Mouse (Mus musculus): ENCODE results near the gene Nt5dc2. TPM values are rescaled to one million over a fixed set of nuclear protein-coding genes. Genes with fewer than 3 reads are reported as not detected.

The Nt5dc2 gene
- total RNA-seq, 2 experiments from 2014 or later: 14.2 to 14.5 TPM

DNA sequence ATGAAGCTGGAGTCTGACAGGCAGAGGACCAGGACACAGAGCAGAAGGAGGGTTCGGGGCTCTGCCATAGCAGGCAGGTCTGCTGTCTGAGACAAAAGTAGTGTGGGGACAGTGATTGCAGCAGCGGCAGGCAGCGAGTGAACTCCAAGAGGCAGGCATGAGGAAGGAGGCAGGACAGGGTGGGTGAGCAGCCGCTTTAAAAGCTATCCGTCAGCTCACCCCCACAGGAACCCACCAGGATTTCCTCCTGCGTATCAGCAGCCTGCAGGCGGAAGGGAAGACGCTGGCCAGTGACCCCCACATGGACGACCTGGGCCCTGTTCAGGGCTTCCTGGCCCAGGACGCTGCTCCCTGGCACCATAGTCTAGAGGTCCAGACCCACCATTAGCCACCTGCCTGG, 37.6 kb downstream of the Nt5dc2 start, which contains the start of gene Stab1:
Stab1 (minus strand) TSS at position 217 of the 400 bp plus-strand sequence.
- DNase-seq: no peak

DNA sequence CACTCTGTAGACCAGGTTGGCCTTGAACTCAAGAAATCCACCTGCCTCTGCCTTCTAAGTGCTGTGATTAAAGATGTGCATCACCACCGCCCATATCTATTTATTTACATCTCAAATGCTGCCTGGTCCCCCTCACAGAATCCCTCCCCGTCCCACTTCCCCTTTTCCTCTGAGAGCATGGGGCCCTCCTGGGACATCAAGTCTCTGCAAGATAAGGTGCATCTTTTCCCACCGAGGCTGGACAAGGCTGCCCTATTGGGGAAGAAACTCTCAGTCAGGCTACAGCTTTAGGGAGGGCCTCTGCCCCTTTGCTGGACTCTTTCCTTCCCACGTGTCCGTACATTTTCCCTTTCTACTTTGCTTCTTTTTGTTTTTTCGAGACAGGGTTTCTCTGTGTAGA, 38.7 kb downstream of the Nt5dc2 start:
- DNase-seq: no peak

GRCm38 (mm10) chr14:31170963-31171362, 40.1 kb downstream of the Nt5dc2 start:
- DNase-seq: no peak

GRCm38 (mm10) chr14:31171386-31171785, 40.5 kb downstream of the Nt5dc2 start:
- DNase-seq: no peak

- no peak for DNase-seq
Observed at GRCm38 (mm10) chr14:31171821-31172220, 41.0 kb downstream of the Nt5dc2 start.

- no peak for DNase-seq
Observed at GRCm38 (mm10) chr14:31172781-31173455, 42.1 kb downstream of the Nt5dc2 start.

- no peak for DNase-seq
Observed at GRCm38 (mm10) chr14:31173537-31173936, 42.7 kb downstream of the Nt5dc2 start.

DNA sequence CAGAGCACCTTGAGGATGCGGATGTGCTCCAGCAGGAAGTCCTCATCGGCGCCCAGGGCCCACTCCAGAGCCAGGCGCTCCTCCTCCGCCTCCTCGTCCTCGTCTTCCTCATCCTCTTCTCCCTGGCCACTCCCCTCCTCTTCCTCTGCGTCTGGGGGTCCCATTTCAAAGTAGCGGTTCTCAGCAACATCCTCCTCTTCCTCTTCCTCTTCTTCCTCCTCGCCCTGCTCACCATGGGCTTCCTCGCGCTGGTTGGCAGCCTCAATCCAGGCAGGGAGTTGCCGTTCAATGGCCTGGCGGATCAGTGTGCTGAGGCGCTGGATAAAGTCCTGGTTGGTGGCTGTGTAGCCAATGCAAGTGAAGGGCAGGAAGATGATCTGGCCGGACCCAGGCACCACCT, 46.4 kb downstream of the Nt5dc2 start:
- no peak for DNase-seq

DNA sequence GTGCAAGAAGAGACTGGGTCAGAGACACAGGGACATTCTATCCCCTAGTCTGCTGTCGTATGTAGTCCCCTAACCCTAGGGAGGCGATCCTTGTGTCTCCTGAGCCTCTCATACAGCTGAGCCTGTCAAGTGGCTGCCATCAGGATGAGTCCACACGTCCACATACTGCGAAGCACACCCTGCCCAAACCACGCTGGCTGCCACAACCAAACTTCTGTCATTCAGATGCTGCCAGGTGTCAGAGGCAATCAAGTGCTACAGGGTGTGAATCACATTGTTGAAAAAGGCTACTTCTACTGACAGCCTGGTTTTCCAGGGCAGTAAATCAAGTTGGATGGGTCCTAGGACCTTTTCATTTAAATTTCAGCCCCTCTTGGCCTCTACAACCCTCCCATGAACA, 46.9 kb downstream of the Nt5dc2 start:
- DNase-seq: no peak

GRCm38 (mm10) chr14:31179677-31180365, 49.0 kb downstream of the Nt5dc2 start:
- DNase-seq: peak; percentile 59

DNA sequence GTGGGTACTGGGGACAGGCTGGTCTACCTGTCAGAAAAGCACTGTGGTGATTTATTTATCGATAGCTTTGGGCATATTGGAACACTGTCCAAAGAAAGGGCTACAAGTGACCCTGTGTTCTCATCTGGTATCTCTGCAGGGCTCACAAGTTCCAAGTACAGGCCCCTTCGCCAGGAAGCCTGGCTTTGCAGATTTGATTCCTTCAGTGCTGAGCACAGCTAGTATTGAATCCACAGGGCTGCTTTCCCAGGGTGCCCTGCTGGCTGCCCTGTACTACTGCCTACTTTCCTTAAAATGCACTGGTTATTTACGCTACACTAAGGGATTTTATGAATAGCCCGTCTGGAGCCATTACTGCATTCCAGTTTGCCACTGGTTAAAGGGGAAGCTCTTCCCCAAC, 50.7 kb downstream of the Nt5dc2 start:
- DNase-seq: no peak

- DNase-seq: no peak
Observed at GRCm38 (mm10) chr14:31182786-31183290, 52.0 kb downstream of the Nt5dc2 start.

DNA sequence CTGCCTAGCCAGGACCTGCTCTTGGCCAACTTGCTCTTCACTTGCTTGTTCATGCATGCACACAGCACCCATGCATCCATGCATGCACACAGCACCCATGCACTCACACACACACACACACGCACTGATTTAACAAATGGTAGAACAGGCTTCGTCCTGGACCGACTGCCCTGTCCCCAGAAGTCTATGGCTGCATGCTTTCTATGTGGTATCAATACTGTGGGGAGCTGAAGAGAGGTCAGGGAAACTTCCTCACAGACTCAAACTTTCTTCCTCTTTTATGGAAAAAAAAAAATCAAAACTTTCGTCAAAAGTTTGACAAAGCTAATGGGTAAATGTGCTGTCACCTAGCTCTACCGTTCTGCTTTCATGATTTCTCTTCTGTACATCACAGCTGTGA, 52.7 kb downstream of the Nt5dc2 start:
- DNase-seq: no peak

DNA sequence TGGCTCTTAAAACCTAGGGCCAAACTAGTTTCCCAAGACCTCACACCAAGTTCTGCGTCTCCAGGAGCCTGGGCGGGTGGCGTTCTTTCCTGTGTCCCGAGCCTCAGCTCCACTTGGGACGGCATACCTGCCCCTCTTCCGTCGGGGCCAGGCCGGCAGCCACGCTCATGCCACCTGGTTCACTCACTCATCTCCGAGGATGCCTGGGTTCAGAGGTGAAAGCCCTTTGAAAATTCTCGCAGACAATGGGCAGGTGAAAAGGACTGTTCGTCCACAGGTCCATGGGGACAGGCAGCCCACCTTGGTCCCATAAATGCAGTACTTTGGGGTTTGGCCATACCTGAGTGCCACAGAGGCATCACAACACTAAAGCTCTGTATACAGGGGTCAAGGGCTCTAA, 53.3 kb downstream of the Nt5dc2 start:
- no peak for DNase-seq

DNA sequence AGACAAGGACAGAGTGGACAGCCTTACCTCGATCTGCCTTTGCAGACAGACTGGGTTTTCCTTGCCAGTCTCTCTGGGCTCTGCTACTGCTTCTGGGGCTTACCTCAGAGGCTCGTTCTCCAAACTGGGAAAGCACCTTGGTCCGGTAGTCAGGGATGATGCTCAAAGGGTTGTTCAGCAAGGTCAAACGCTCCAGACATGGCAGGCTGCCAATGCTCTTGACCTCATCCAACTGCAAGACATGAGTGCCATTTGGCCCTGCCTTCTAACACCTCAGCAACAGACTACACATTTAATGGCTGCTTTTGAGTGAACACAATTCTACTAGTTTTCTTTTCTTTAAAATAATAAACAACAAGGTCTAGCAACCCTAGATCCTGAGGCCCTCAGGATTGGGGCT, 55.8 kb downstream of the Nt5dc2 start:
- DNase-seq: no peak

Other genes starting within 250 kb of the Nt5dc2 start
- 1 to 10 TPM in 1 of 2 experiments, under 1 TPM in 1; 0.31 to 1.0 TPM for gene Itih4, start 244.6 kb upstream of the Nt5dc2 start, total RNA-seq (2021)
- under 1 TPM; 0.28 to 0.93 TPM for gene Itih3, start 207.3 kb upstream of the Nt5dc2 start, total RNA-seq (2021)
- gene Itih1, start 187.8 kb upstream of the Nt5dc2 start, total RNA-seq (2021): under 1 TPM in 1 of 2 experiments, not detected in 1; 0.34 TPM
- gene Nek4, start 179.7 kb upstream of the Nt5dc2 start, total RNA-seq (2021): 1 to 10 TPM; 4.6 TPM
- 10 to 100 TPM; 18.0 to 27.4 TPM for gene Glt8d1, start 129.7 kb upstream of the Nt5dc2 start, total RNA-seq (2021)
- gene Spcs1, start 129.4 kb upstream of the Nt5dc2 start, total RNA-seq (2021): 100 to 1,000 TPM; 155 to 161 TPM
- 10 to 100 TPM; 58.7 to 70.8 TPM for gene Pbrm1, start 111.9 kb upstream of the Nt5dc2 start, total RNA-seq (2021)
- gene Gnl3, start 111.9 kb upstream of the Nt5dc2 start, total RNA-seq (2021): 10 to 100 TPM; 35.5 to 46.5 TPM
- gene Smim4, start 2.1 kb upstream of the Nt5dc2 start, total RNA-seq (2021): 10 to 100 TPM; 39.5 to 43.0 TPM
- gene Stab1, start 37.6 kb downstream of the Nt5dc2 start, total RNA-seq (2021): 10 to 100 TPM; 45.3 to 54.3 TPM
- gene Tnnc1, start 77.3 kb downstream of the Nt5dc2 start, total RNA-seq (2021): 100 to 1,000 TPM; 197 to 292 TPM
- 100 to 1,000 TPM; 133 to 183 TPM for gene Nisch, start 85.9 kb downstream of the Nt5dc2 start, total RNA-seq (2021)
- gene Sema3g, start 86.8 kb downstream of the Nt5dc2 start, total RNA-seq (2021): 1 to 10 TPM; 7.5 to 8.7 TPM
- 1 to 10 TPM; 6.2 to 6.7 TPM for gene Phf7, start 120.3 kb downstream of the Nt5dc2 start, total RNA-seq (2021)
- gene Bap1, start 120.4 kb downstream of the Nt5dc2 start, total RNA-seq (2021): 10 to 100 TPM; 40.1 to 44.6 TPM
- under 1 TPM; 0.33 to 0.43 TPM for gene Dnah1, start 192.8 kb downstream of the Nt5dc2 start, total RNA-seq (2021)
- gene Capn7, start 205.6 kb downstream of the Nt5dc2 start, total RNA-seq (2021): 10 to 100 TPM; 28.0 to 31.1 TPM